Mouse (Mus musculus): ENCODE data around the gene Pan3. TPM values are rescaled to one million over a fixed set of nuclear protein-coding genes. Genes with fewer than 3 reads are reported as not detected.

Pan3 gene
- total RNA-seq, 2 experiments from 2014 or later: 17.4 to 29.3 TPM

- Histone ChIP-seq H3K27ac (no peak overlapping the region), H3K4me3 (no peak overlapping the region)
- intact Hi-C loops (cut with DNase I): no loop called here
- TF ChIP-seq CTCF (IDR thresholded peaks at IDR 0.05): no peak
- no peak for DNase-seq
Observed at GRCm38 (mm10) chr5:147471163-147471562, 41.2 kb downstream of the Pan3 start.

- no peak for TF ChIP-seq CTCF (IDR thresholded peaks at IDR 0.05)
- no peak overlapping the region for H3K27ac ChIP-seq
- no peak overlapping the region for H3K4me3 ChIP-seq
- intact Hi-C loops (cut with DNase I): no loop called here
- no peak for DNase-seq
Observed at GRCm38 (mm10) chr5:147473071-147473470, 43.1 kb downstream of the Pan3 start.

- intact Hi-C loops (cut with DNase I): no loop called here
- no peak for DNase-seq
- H3K27ac ChIP-seq: no peak overlapping the region
Observed at GRCm38 (mm10) chr5:147473856-147474255, 43.9 kb downstream of the Pan3 start.

GRCm38 (mm10) chr5:147476109-147476508 is 46.1 kb downstream of the Pan3 start:
- no peak for TF ChIP-seq CTCF (IDR thresholded peaks at IDR 0.05)
- intact Hi-C loops (cut with DNase I): no loop called here
- no peak overlapping the region for H3K4me3 ChIP-seq
- no peak for DNase-seq
- H3K27ac ChIP-seq: no peak overlapping the region

More at GRCm38 (mm10) chr5:147473856-147474255, 43.9 kb downstream of the Pan3 start:
- no peak for TF ChIP-seq CTCF (IDR thresholded peaks at IDR 0.05)
- no peak overlapping the region for H3K4me3 ChIP-seq

GRCm38 (mm10) chr5:147477106-147477505 is 47.1 kb downstream of the Pan3 start:
- Histone ChIP-seq H3K4me3 (no peak overlapping the region), H3K27ac (no peak overlapping the region)
- TF ChIP-seq CTCF (IDR thresholded peaks at IDR 0.05): no peak
- no peak for DNase-seq
- intact Hi-C loops (cut with DNase I): no loop called here

- TF ChIP-seq CTCF (IDR thresholded peaks at IDR 0.05): no peak
- intact Hi-C loops (cut with DNase I): no loop called here
- Histone ChIP-seq H3K4me3 (no peak overlapping the region), H3K27ac (no peak overlapping the region)
- DNase-seq: no peak
Observed at GRCm38 (mm10) chr5:147479341-147479740, 49.4 kb downstream of the Pan3 start.

- no peak for DNase-seq
- Histone ChIP-seq H3K4me3 (no peak overlapping the region), H3K27ac (no peak overlapping the region)
- TF ChIP-seq CTCF (IDR thresholded peaks at IDR 0.05): peak; percentile 44
- intact Hi-C loops (cut with DNase I): no loop called here
Observed at GRCm38 (mm10) chr5:147484142-147484541, 54.2 kb downstream of the Pan3 start.

- no peak overlapping the region for H3K27ac ChIP-seq
- TF ChIP-seq CTCF (IDR thresholded peaks at IDR 0.05): no peak
- intact Hi-C loops (cut with DNase I): no loop called here
- no peak for DNase-seq
- no peak overlapping the region for H3K4me3 ChIP-seq
Observed at GRCm38 (mm10) chr5:147489226-147489625, 59.3 kb downstream of the Pan3 start.

- intact Hi-C loops (cut with DNase I): no loop called here
- DNase-seq: no peak
- Histone ChIP-seq H3K27ac (no peak overlapping the region), H3K4me3 (no peak overlapping the region)
- no peak for TF ChIP-seq CTCF (IDR thresholded peaks at IDR 0.05)
Observed at GRCm38 (mm10) chr5:147490907-147491306, 60.9 kb downstream of the Pan3 start.

GRCm38 (mm10) chr5:147492511-147492910 is 62.5 kb downstream of the Pan3 start:
- intact Hi-C loops (cut with DNase I): no loop called here
- no peak overlapping the region for H3K27ac ChIP-seq
- no peak overlapping the region for H3K4me3 ChIP-seq
- DNase-seq: no peak
- TF ChIP-seq CTCF (IDR thresholded peaks at IDR 0.05): no peak

GRCm38 (mm10) chr5:147493205-147493604 is 63.2 kb downstream of the Pan3 start:
- intact Hi-C loops (cut with DNase I): no loop called here

GRCm38 (mm10) chr5:147493685-147494084 is 63.7 kb downstream of the Pan3 start:
- no peak for TF ChIP-seq CTCF (IDR thresholded peaks at IDR 0.05)
- Histone ChIP-seq H3K27ac (no peak overlapping the region), H3K4me3 (no peak overlapping the region)
- no peak for DNase-seq
- intact Hi-C loops (cut with DNase I): no loop called here

More at GRCm38 (mm10) chr5:147493205-147493604, 63.2 kb downstream of the Pan3 start:
- TF ChIP-seq CTCF (IDR thresholded peaks at IDR 0.05): no peak
- no peak overlapping the region for H3K27ac ChIP-seq
- no peak overlapping the region for H3K4me3 ChIP-seq
- DNase-seq: no peak

GRCm38 (mm10) chr5:147494388-147494787 is 64.4 kb downstream of the Pan3 start:
- Histone ChIP-seq H3K4me3 (no peak overlapping the region), H3K27ac (no peak overlapping the region)
- DNase-seq: no peak
- intact Hi-C loops (cut with DNase I): no loop called here
- no peak for TF ChIP-seq CTCF (IDR thresholded peaks at IDR 0.05)

GRCm38 (mm10) chr5:147494791-147495376 is 64.9 kb downstream of the Pan3 start:
- Histone ChIP-seq H3K4me3 (no peak overlapping the region), H3K27ac (no peak overlapping the region)
- TF ChIP-seq CTCF (IDR thresholded peaks at IDR 0.05): no peak
- intact Hi-C loops (cut with DNase I): loop anchor here (5.0 kb wide), 1 partner anchor 63 kb away; the partner anchor contains the start of gene Pan3
- DNase-seq: no peak
